26 mouse cellular contexts compared by ENCODE assay signal in the genomic region with DNA sequence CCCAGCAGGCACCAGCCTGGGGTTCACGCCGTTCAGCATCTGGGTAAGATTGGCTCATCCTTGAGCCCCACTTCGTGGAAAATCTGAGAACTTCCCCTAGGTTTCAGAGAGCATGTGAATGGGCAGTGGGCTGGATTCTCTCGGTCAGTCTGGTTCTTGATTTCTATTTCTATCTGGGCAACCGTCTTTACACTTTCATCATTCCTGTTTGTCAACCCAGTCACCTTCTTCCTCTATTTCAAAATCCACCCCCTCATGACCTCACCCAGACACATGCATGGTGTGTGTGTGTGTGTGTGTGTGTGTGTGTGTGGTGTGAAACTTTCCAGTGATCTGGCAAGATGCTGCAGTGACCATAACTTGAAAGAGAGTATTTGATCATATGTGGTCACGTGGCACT. TPM values are rescaled to one million over a fixed set of nuclear protein-coding genes. Genes with fewer than 3 reads are reported as not detected.
DNase-seq lines count a peak whose midpoint lies in the region; ATAC-seq and TF ChIP-seq lines count a peak whose summit lies in the region.
"Had no signal": no experiment of that assay in that cellular context is flagged by ENCODE, and none has a peak within 500 bp of the region (broad histone marks: within the 10 kb centered on the region; RNA-seq: fewer than 3 reads in every experiment).

No protein-coding gene starts in this region.

- no peak overlapping the region for H3K9ac ChIP-seq in lung, postnatal 0 days (replicated peaks; ENCODE audit: low read depth)
- H3K9ac ChIP-seq in forebrain, embryonic 16.5 days (replicated peaks; ENCODE audit: low read depth, low read length) = no peak overlapping the region
- H3K9ac ChIP-seq in kidney, embryonic 14.5 days (ENCODE audit: low read depth, low read length) = no peak overlapping the region
- H3K9ac ChIP-seq: hindbrain, embryonic 13.5 days; limb, embryonic 13.5 days; lung, embryonic 15.5 days; neural tube, embryonic 13.5 days had no signal

- H3K27ac ChIP-seq in lung, postnatal 0 days (ENCODE audit: low read length) = no peak overlapping the region
- H3K27ac ChIP-seq in forebrain, embryonic 16.5 days (ENCODE audit: low read length) = no peak overlapping the region
- H3K27ac ChIP-seq in gastrocnemius, adult 2 months = no peak overlapping the region
- no peak overlapping the region for H3K27ac ChIP-seq in kidney, embryonic 14.5 days (ENCODE audit: low read depth, low read length)
- H3K27ac ChIP-seq: hindbrain, embryonic 13.5 days; limb, embryonic 13.5 days; lung, embryonic 15.5 days; neural tube, embryonic 13.5 days had no signal

- no peaks in the 10 kb centered on the region for H3K4me1 ChIP-seq in lung, postnatal 0 days (ENCODE audit: insufficient read depth, low read depth, low read length)
- no peaks in the 10 kb centered on the region for H3K4me1 ChIP-seq in forebrain, embryonic 16.5 days (replicated peaks; ENCODE audit: control insufficient read depth, insufficient read depth, low read length)
- no peaks in the 10 kb centered on the region for H3K4me1 ChIP-seq in kidney, embryonic 14.5 days (ENCODE audit: control insufficient read depth, insufficient read depth, low read length)
- H3K4me1 ChIP-seq: hindbrain, embryonic 13.5 days; lung, embryonic 15.5 days; neural tube, embryonic 13.5 days had no signal

- no peak for TF ChIP-seq CTCF in lung, postnatal 0 days (IDR thresholded peaks at IDR 0.05)
- no peak for TF ChIP-seq CTCF in gastrocnemius, adult 2 months (IDR thresholded peaks at IDR 0.05)

- no peak for ATAC-seq in lung, postnatal 0 days
- ATAC-seq in common myeloid progenitor, adult 5-6 weeks (replicated peaks; ENCODE audit: low read depth, poor library complexity, severe bottlenecking) = peak; percentile 81
- peak; percentile 87 for ATAC-seq in monocyte, adult 5-6 weeks (replicated peaks; ENCODE audit: insufficient number of reproducible peaks, low FRiP score, low TSS enrichment, poor library complexity, severe bottlenecking)
- ATAC-seq in forebrain, embryonic 16.5 days = no peak
- no peak for ATAC-seq in kidney, embryonic 14.5 days (ENCODE audit: low FRiP score, low TSS enrichment)
- ATAC-seq: activated CD4-positive, CD25-positive, alpha-beta regulatory T cell, adult 4 months; forebrain, embryonic 14.5 days had no signal

- H3K27me3 ChIP-seq in lung, postnatal 0 days (replicated peaks; ENCODE audit: insufficient read depth, low read length) = no peaks in the 10 kb centered on the region
- H3K27me3 ChIP-seq in forebrain, embryonic 16.5 days (replicated peaks; ENCODE audit: control insufficient read depth, insufficient read depth, low read length) = no peaks in the 10 kb centered on the region
- H3K27me3 ChIP-seq in kidney, embryonic 14.5 days (ENCODE audit: control insufficient read depth, insufficient read depth, low read length) = no peaks in the 10 kb centered on the region
- H3K27me3 ChIP-seq: hindbrain, embryonic 13.5 days; limb, embryonic 13.5 days; lung, embryonic 15.5 days; neural tube, embryonic 13.5 days had no signal

- H3K9me3 ChIP-seq in lung, postnatal 0 days (ENCODE audit: low read length) = no peaks in the 10 kb centered on the region
- no peaks in the 10 kb centered on the region for H3K9me3 ChIP-seq in forebrain, embryonic 16.5 days (ENCODE audit: control insufficient read depth, low read length)
- H3K9me3 ChIP-seq in kidney, embryonic 14.5 days (ENCODE audit: control insufficient read depth, low read length) = no peaks in the 10 kb centered on the region
- H3K9me3 ChIP-seq: hindbrain, embryonic 13.5 days; limb, embryonic 13.5 days; lung, embryonic 15.5 days; neural tube, embryonic 13.5 days had no signal

- H3K4me2 ChIP-seq in lung, postnatal 0 days (replicated peaks; ENCODE audit: low read depth, low read length) = no peak overlapping the region
- no peak overlapping the region for H3K4me2 ChIP-seq in forebrain, embryonic 16.5 days (ENCODE audit: low read length)
- H3K4me2 ChIP-seq in kidney, embryonic 14.5 days (replicated peaks; ENCODE audit: low read depth, low read length) = no peak overlapping the region
- H3K4me2 ChIP-seq: heart, embryonic 11.5 days; hindbrain, embryonic 13.5 days; limb, embryonic 13.5 days; lung, embryonic 15.5 days; midbrain, embryonic 11.5 days; neural tube, embryonic 13.5 days had no signal

- TF ChIP-seq EP300 in lung, postnatal 0 days (IDR thresholded peaks at IDR 0.05) = peak; percentile 36

- peak; percentile 58 for DNase-seq in lung, postnatal 0 days (ENCODE audit: low spot score)
- no peak for DNase-seq in lung, postnatal 14 days
- peak; percentile 55 for DNase-seq in adipocyte (ENCODE audit: low spot score)
- no peak for DNase-seq in gastrocnemius, adult 2 months
- DNase-seq: adrenal gland, postnatal 36 days; cerebellum, adult 9-10 months; gastrocnemius, postnatal 36 days; heart, postnatal 14 days; kidney, adult 9 months; kidney, postnatal 36 days; spleen, adult 18-20 months; thymus, adult 18-20 months had no signal

- no peak overlapping the region for H3K4me3 ChIP-seq in lung, postnatal 0 days (ENCODE audit: low read depth, low read length)
- H3K4me3 ChIP-seq in forebrain, embryonic 16.5 days (replicated peaks; ENCODE audit: low read length) = no peak overlapping the region
- H3K4me3 ChIP-seq in gastrocnemius, adult 2 months = no peak overlapping the region
- no peak overlapping the region for H3K4me3 ChIP-seq in kidney, embryonic 14.5 days (ENCODE audit: low read length)
- H3K4me3 ChIP-seq: erythroblast, embryonic 14.5 days; hindbrain, embryonic 13.5 days; limb, embryonic 13.5 days; lung, embryonic 15.5 days; neural tube, embryonic 13.5 days had no signal

- WGBS in lung, postnatal 0 days = 73% methylated on average over 6 of the region's 6 CpGs
- WGBS in forebrain, embryonic 16.5 days = 84% methylated on average over 6 of the region's 6 CpGs
- WGBS in kidney, embryonic 14.5 days = 83% methylated on average over 6 of the region's 6 CpGs

- intact Hi-C loops in gastrocnemius, adult 2 months (cut with DNase I) = no loop called here

- no peaks in the 10 kb centered on the region for H3K36me3 ChIP-seq in lung, postnatal 0 days (ENCODE audit: insufficient read depth, low read length)
- H3K36me3 ChIP-seq in forebrain, embryonic 16.5 days (ENCODE audit: control insufficient read depth, insufficient read depth) = no peaks in the 10 kb centered on the region
- H3K36me3 ChIP-seq in kidney, embryonic 14.5 days (ENCODE audit: control insufficient read depth, insufficient read depth, low read length) = no peaks in the 10 kb centered on the region
- H3K36me3 ChIP-seq: G1E; hindbrain, embryonic 13.5 days; limb, embryonic 13.5 days; lung, embryonic 15.5 days; neural tube, embryonic 13.5 days had no signal

RNA-seq across cellular contexts. Expression of gene Cd9, which starts 49.2 kb away (rescaled TPM):
- 962 and 974 TPM in 2 replicates for polyA plus RNA-seq in lung, postnatal 0 days (2015; fragmentation: Nextera tagmentation; extraction: Ambion mirVana)
- 54.4 and 64.8 TPM in 2 replicates for total RNA-seq in common myeloid progenitor, adult 5-6 weeks (2017)
- total RNA-seq in monocyte, adult 5-6 weeks (2017) = 490 to 606 TPM (median 578 TPM) in 3 replicates
- 78.4 and 101 TPM in 2 replicates for polyA plus RNA-seq in forebrain, embryonic 16.5 days (2015; fragmentation: Nextera tagmentation; extraction: Ambion mirVana)
- 10 to 100 TPM; 19.1 to 30.7 TPM for total RNA-seq in gastrocnemius, adult 2 months (2021)
- 116 and 118 TPM in 2 replicates for polyA plus RNA-seq in kidney, embryonic 14.5 days (2014; fragmentation: Nextera tagmentation; extraction: Ambion mirVana)
- total RNA-seq: G1E had no signal
- polyA plus RNA-seq: erythroblast, embryonic 14.5 days; G1E had no signal

Comparison
In these comparisons a context has a peak if more than half of its experiments do, and no peak if none do; other contexts are left out.
1. DNase-seq: peak in lung, postnatal 0 days (single experiment) and adipocyte (single experiment); none in lung, postnatal 14 days (single experiment) and gastrocnemius, adult 2 months (single experiment).
2. ATAC-seq: peak in common myeloid progenitor, adult 5-6 weeks (single experiment) and monocyte, adult 5-6 weeks (single experiment); none in lung, postnatal 0 days (single experiment), forebrain, embryonic 16.5 days (single experiment) and kidney, embryonic 14.5 days (single experiment).